Mouse (Mus musculus) adrenal gland, postnatal 14 days (tissue): Measurements from ENCODE around the gene Zfhx3. TPM values are rescaled to one million over a fixed set of nuclear protein-coding genes. Genes with fewer than 3 reads are reported as not detected.

Source experiments
- DNase-seq: peaks from one replicate; pipeline ENCODE4 v3.0.0; 2021; ENCODE audit warnings: mixed read lengths
- total RNA-seq: library from RNA; stranded (reverse); gene quantifications from 2 replicates; pipeline ENCODE4 v1.2.3, GENCODE M21; 2021

Gene Zfhx3
- total RNA-seq, 1 experiment from 2014 or later = 43.5 TPM

- DNase-seq = no peak
Measured at GRCm38 (mm10) chr8:108750806-108751205, 808.4 kb downstream of the Zfhx3 start.

GRCm38 (mm10) chr8:108754556-108754955 lies 812.1 kb downstream of the Zfhx3 start:
- DNase-seq = no peak

DNA sequence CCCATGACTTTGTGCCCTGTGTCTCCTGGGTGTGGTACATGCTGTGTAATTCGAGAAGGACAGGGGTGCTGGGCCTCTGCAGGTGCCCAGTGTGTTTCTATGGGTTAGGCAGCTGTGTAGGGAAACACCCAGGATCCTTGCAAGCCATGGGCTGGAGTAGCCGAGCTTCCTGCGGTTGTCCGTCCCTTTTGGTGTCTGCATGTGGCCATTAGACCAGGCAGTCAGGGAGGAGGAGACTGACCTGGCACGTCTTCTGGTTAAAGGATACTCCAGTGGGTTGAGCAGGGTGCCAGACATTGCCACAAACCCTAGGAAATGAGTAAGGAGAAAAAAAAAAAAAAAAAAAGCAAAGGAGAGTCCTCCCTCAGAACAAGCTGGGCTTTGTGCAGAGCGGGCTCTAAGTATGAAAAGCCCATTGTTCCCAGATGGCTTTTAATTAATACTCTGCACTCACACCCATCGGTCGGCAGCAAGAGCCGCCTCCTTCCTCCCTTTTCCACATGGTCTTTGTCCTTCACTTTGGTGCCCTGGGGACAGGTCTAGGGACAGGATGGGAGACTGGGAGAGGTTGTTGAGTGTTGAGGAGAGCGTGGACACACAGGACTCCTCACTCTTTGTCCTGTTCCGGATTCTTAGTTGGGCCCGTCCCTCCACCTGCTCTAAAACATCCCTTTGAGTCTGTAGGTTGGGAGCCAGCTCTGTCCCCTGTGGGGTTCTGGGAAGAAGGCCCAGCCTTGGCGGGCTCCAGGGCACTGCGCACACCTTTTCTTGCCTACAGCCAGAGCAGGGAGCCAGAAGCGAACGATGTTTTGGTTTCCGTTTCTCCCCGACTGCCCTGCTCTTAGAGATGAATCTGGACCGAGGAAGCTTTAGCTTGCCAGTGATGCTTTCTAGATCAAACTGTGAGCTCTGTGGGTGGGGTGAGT lies 813.2 kb downstream of the Zfhx3 start:
- peak; percentile 56 for DNase-seq

DNA sequence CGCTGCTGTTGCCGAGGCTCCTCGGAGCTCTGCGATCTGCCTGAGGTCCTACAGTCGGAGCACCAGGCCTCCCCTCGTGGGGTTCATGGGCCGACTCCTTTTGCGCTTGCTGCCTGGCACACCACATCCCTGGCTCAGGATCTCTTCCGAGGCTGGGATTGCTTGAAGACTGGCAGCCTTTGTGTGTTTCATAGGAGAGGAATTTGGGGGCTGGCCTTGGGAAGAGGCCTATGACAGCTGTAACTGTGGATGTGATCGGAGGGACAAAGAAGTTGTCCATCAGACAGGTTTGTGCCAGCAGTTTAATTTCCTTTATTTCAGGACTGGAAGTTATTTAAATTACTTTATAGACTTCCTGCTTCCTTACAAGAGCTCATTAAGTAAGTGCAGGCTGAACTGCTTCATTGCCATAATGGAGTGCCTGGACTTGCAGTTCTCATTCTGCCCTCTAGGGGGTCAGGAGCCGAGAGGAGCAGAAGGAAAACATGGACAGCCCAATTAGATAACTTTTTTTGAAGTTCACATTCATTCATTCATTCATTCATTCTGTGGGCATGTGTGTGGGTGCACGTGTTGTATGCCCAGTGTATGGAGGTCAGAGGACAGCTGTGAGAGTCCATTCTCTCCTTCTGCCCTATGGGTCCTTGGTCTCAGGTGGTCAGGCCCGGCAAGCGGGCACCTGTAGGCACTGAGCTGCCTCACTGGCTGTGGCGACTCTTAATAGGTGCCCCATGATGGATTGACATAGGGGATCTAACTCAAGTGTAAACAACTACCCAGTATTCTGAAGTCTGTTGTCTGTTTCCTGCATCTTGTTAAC lies 817.3 kb downstream of the Zfhx3 start:
- peak; percentile 87 for DNase-seq

- DNase-seq = no peak
Measured at GRCm38 (mm10) chr8:108760745-108761144, 818.3 kb downstream of the Zfhx3 start.

DNA sequence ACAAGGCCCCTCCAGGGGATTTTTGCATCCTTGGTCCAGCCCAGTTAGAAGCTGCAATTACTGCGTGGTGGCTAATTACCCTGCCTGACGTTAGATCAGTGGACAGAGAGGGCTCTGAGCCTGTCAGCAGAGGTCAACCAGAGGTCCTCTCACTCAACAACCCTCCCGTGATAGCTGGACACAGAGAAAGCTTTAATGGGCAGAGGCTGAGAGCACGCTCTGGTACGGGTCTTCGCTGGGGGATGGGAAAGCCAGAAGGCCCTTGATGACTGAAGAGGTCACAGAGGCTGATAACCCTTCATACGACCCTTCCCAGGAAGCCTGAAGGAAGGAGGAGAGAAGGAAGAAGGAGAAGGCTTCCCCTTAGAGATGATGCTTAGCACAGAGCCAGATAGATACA lies 820.1 kb downstream of the Zfhx3 start:
- no peak for DNase-seq

DNA sequence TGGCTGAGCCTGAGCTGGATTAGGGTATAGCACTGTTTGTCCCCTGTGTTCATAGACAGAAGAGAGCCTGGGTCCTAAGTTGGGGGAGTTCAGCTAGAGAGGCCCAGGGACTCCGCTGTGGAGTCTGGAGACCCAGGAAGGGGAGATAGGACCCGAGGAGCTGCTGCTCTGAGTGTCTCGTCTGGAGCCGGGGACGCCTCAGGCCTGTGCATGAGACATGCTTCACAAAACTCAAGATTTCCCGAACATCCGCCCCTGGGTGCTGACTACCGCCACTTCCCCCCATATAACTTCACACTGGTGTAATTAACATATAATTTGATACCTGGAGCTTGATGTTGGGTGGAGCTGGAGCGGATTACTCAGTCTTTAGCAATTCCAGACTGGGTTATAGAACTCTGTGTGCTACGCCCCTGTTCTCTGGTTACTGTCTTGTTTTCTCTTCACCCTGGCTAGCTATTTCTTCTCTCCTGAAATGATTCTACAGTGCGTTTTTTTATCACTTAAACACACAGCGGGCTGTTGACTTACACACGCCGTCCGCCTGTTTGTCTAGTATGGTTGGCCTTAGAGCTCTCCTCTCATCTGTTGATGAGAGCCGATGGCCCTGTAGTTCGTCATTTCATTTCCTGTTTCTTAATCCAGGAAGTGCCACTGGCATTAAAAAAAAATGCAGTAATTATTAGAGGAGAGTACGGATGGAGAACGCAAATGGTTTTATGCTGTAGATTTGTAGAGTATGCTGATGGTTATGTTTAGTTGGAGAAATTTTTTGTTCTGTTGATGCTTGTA lies 822.2 kb downstream of the Zfhx3 start:
- no peak for DNase-seq

- no peak for DNase-seq
Measured at GRCm38 (mm10) chr8:108766102-108766501, 823.7 kb downstream of the Zfhx3 start.

DNA sequence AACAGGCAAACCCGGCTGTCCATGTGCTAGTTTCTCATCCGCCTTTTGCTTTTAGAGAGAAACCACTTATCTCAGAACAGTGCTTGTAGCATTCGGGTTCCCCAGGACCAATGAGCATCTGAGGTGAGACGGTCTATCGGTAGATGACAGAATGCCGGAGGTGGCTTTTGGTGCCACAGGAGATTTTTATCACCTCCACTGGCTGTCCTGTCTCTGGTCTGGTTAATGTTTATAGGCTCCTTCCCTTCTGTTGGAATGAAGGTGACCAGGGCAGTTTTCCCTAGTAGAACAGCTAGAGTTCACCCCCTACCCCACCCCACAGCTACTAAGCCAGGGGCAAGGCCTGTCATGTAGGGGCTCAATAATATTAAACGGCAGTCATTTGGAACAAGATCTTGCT lies 825.6 kb downstream of the Zfhx3 start:
- DNase-seq = no peak

GRCm38 (mm10) chr8:108770334-108770733 lies 827.9 kb downstream of the Zfhx3 start:
- DNase-seq = no peak

DNA sequence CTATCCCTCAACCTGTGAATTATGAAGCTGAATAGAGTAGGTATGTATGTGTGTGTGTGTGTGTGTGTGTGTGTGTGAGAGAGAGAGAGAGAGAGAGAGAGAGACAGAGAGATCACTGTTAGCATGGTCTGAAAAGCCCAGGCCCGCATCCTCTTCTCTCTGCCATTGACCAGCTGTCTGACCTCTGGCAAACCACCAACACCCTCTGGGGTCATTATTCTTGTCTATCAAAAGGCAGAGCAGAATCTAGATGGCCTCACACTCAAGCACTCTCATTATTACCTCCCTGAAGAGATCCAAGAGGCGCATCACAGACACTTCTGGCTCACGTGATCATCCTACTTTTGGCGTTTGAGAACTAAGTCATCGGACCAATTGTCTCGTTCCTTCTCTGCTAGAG lies 831.0 kb downstream of the Zfhx3 start:
- peak; percentile 51 for DNase-seq

GRCm38 (mm10) chr8:108778063-108778462 lies 835.6 kb downstream of the Zfhx3 start:
- peak; percentile 68 for DNase-seq

GRCm38 (mm10) chr8:108778551-108778950 lies 836.1 kb downstream of the Zfhx3 start:
- peak; percentile 81 for DNase-seq

GRCm38 (mm10) chr8:108780766-108781165 lies 838.3 kb downstream of the Zfhx3 start:
- peak; percentile 41 for DNase-seq

- DNase-seq = no peak
Measured at GRCm38 (mm10) chr8:108781192-108781591, 838.7 kb downstream of the Zfhx3 start.

GRCm38 (mm10) chr8:108783155-108783554 lies 840.7 kb downstream of the Zfhx3 start:
- no peak for DNase-seq

- DNase-seq = no peak
Measured at GRCm38 (mm10) chr8:108788156-108788761, 845.8 kb downstream of the Zfhx3 start.

DNA sequence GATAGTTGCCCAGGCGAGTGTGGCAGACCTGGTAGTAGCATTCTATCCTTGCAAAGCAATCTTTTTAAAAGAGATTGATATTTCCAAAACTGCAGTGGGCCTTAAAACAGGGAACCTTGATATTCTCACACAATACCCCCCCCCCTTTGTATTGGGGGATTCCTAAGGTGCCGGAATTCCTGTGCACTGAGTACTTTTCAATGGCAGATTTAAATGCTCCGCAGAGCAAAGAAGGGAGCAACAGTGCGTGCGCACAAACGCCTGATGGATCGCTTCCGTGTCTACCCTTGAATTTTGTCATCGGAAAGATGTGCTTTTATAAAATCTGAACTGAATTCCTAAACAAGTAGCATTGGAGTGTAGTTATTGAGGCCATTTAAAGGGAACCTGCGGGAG lies 846.3 kb downstream of the Zfhx3 start:
- no peak for DNase-seq

DNA sequence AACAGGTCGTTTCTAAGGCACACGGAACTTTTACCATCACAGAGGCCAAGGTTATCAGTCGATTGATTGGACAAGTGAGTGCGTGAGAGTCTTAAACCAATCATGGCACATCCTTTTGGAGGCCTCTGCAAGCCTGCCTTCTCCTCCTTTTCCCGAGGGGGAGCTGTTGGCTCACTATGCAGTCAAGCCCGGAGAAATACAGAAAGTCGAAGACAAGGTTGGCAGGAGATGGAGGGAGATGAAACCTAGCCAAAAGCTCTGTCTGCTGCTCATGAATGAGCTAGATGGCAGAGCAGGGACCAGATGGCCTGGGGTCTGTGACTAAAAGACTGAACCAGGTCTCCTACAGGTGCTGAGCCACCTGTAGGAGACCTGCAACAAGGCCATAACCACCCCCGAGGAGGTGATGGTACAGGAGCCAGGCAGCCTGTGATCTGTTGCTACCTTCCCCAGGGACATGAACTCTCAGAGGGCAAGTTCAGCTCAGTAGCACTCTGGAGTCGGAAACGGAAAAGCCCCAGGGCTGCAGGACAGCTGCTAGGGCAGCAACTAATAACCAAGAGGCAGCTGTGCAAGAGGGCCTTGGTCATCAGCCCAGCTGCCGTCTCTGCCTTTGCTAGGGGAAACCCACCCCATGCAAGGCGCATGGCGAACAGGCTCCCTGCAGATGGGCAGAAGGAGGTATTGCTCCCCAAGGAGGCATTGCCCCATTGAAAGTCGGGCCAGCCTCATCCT lies 848.3 kb downstream of the Zfhx3 start:
- DNase-seq = peak; percentile 86

DNA sequence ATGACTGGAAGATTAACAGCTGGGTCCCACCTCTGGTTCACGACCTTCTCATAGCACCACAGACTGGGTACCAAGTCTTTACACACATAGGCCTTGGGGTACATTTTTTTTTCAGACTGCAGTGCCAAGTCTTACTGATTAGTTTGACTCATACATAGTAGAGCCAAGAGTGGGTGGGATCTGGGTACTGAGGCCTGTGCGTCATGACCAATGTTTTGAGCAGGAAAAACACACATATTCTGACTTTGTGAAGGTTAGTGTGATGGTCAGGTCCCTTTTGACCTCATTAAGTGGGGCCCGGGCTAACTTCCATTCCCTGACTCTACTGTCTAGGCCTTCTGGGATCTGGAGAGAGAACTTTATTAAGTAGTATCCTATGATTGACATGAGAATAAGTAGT lies 853.6 kb downstream of the Zfhx3 start:
- DNase-seq = peak; percentile 56

- no peak for DNase-seq
Measured at GRCm38 (mm10) chr8:108796882-108797281, 854.4 kb downstream of the Zfhx3 start.
